Mouse (Mus musculus) ovary, adult 10 weeks (tissue): ENCODE results near the gene Slc19a3. TPM values are rescaled to one million over a fixed set of nuclear protein-coding genes. Genes with fewer than 3 reads are reported as not detected.

Source experiments
- polyA plus RNA-seq: library from polyadenylated mRNA; stranded (reverse); fragments of 350-450 nt; fragmentation: Illumina TruSeq; extraction: RNeasy Lipid Tissue Mini Kit (QIAGEN cat#74804); gene quantifications from one replicate; pipeline ENCODE4 v1.2.3, GENCODE M21; 2014

Slc19a3 gene
- 4.0 TPM for polyA plus RNA-seq

DNA sequence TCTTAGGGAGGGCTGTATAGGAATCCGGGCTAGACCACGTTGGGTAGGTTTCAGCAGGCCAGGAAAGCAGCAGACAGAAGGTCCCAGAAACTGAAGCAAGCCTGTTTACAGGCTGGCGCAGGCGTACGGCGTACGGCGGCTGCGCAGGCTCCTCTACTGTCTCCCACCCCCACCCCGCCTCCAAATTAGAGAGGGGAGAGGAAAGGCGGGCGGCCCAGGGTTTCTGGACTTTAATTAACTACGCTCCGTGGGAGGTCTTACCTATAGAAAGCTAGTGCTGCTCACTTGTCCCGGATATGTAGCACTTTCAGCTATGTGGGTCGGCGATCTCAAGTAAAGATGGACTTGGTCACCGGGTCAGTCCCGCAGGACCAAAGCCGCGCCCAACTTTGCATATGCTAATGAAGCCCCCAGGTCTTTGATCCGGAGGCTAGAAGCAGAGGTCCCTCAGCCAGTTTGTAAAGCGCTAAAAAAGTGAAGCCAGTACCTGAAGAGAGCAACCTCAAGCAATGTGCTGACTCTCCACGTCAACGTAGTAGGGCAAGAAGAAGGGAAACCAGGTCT is at the start of gene Slc19a3:
Gene Slc19a3 (minus strand): TSS at position 340 of the 564 bp plus-strand sequence.

GRCm38 (mm10) chr1:83060643-83061042 is 22.4 kb upstream of the Slc19a3 start, which contains the start of gene Krtap28-13:
Krtap28-13 (plus strand) TSS chr1:83060930.

DNA sequence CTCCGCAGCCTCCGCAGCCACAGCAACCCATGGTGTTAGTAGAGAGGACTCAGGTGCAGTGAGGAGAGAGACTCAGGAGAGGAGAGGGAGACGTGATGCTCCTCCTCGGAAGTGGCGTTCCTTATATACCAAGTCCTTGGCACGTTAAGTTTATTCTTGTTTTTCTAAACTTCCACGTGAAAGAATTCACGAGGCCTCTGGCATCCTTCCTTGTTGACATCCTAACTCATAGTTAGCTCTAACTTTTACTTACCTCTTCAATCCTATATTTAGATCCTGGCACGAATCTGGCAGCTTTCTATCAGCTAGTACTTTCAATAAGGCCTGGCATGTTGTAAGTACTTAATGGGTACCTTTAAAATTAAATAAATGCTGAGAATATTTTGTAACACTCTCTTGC is 21.0 kb upstream of the Slc19a3 start, which contains the start of gene A030005K14Rik:
Gene A030005K14Rik (minus strand): TSS at position 101 of the 400 bp plus-strand sequence.

GRCm38 (mm10) chr1:83044882-83045427 is 6.7 kb upstream of the Slc19a3 start, which contains the start of gene Gm47969:
Gm47969 (plus strand) TSS chr1:83044932.

GRCm38 (mm10) chr1:83042380-83042779 is 4.1 kb upstream of the Slc19a3 start, which contains the start of gene Krtap28-10:
Krtap28-10 (minus strand) TSS chr1:83042480.

GRCm38 (mm10) chr1:83000306-83000705 is 37.9 kb downstream of the Slc19a3 start, which contains the start of gene Gm47959:
Gm47959 (plus strand) TSS chr1:83000548.

Other genes with a start within 250 kb of the Slc19a3 start
- 113 TPM for gene Agfg1, start 199.0 kb downstream of the Slc19a3 start, polyA plus RNA-seq
- gene A030005L19Rik, start 125.1 kb downstream of the Slc19a3 start, polyA plus RNA-seq, result not detected
- not detected for gene A030014E15Rik, start 113.5 kb downstream of the Slc19a3 start, polyA plus RNA-seq
- gene Gm6217, start 107.0 kb downstream of the Slc19a3 start, polyA plus RNA-seq, result not detected
- gene A030003K21Rik, start 95.1 kb downstream of the Slc19a3 start, polyA plus RNA-seq, result not detected
- gene Gm7544, start 82.4 kb downstream of the Slc19a3 start, polyA plus RNA-seq, result not detected
- gene Gm47955, start 78.2 kb downstream of the Slc19a3 start, polyA plus RNA-seq, result not detected
- gene Gm47959, start 37.9 kb downstream of the Slc19a3 start, polyA plus RNA-seq, result not detected
- not detected for gene Krtap28-10, start 4.0 kb upstream of the Slc19a3 start, polyA plus RNA-seq
- not detected for gene Gm47969, start 6.5 kb upstream of the Slc19a3 start, polyA plus RNA-seq
- not detected for gene A030005K14Rik, start 20.9 kb upstream of the Slc19a3 start, polyA plus RNA-seq
- gene Krtap28-13, start 22.5 kb upstream of the Slc19a3 start, polyA plus RNA-seq, result not detected
- not detected for gene Ccl20, start 78.3 kb upstream of the Slc19a3 start, polyA plus RNA-seq
- gene Daw1, start 121.3 kb upstream of the Slc19a3 start, polyA plus RNA-seq, result 1.8 TPM